Mouse (Mus musculus) small intestine, adult 2 months (tissue): ENCODE results near the gene Sos1. TPM values are rescaled to one million over a fixed set of nuclear protein-coding genes. Genes with fewer than 3 reads are reported as not detected.

Experiments used
- H3K27ac ChIP-seq: fragments of 200-500 bp; 2 replicates; pipeline ENCODE4 v1.5.1; 2012; ENCODE audit warnings: low read depth, low read length, control low read depth, inconsistent platforms; ENCODE audit not compliant: insufficient read depth
- H3K27me3 ChIP-seq: fragments of 200-500 bp; 2 replicates; pipeline ENCODE4 v1.6.1; 2012; ENCODE audit warnings: mild to moderate bottlenecking, moderate library complexity, low read length, inconsistent platforms; ENCODE audit not compliant: control insufficient read depth, insufficient read depth
- H3K36me3 ChIP-seq: fragments of 200-500 bp; 2 replicates; pipeline ENCODE4 v1.6.1; 2012; ENCODE audit warnings: mild to moderate bottlenecking, low read length, control low read depth, inconsistent platforms; ENCODE audit not compliant: control insufficient read depth, insufficient read depth
- H3K4me1 ChIP-seq: fragments of 200-500 bp; 2 replicates; pipeline ENCODE4 v1.6.1; 2012; ENCODE audit warnings: low read length, inconsistent platforms, mixed read lengths; ENCODE audit not compliant: control insufficient read depth, insufficient read depth, insufficient read length
- H3K4me3 ChIP-seq: fragments of 200-500 bp; 2 replicates; pipeline ENCODE4 v1.5.1; 2012; ENCODE audit warnings: low read depth, mild to moderate bottlenecking, control low read depth, inconsistent platforms, low read length, moderate library complexity
- CTCF ChIP-seq: fragments of 200-500 bp; IDR thresholded peaks from 2 replicates; pipeline ENCODE4 v1.5.1; 2012; ENCODE audit warnings: low read depth, mild to moderate bottlenecking, control low read depth, inconsistent platforms, low read length, moderate library complexity, mixed read lengths; ENCODE audit not compliant: insufficient replicate concordance, insufficient read length; ENCODE audit errors: extremely low read depth
- POLR2A ChIP-seq: fragments of 200-500 bp; IDR thresholded peaks from 2 replicates; pipeline ENCODE4 v1.6.1; 2012; ENCODE audit warnings: low read depth, mild to moderate bottlenecking, control low read depth, inconsistent platforms, low read length, moderate library complexity
- WGBS: fragments of 180-500 bp; shearing (Covaris S2); methylation state at CpG from one replicate; pipeline ENCODE4 v1.1.7; 2018; 5-methylcytosine and 5-hydroxymethylcytosine counted together
- polyA plus RNA-seq: library from polyadenylated mRNA; depleted of rRNA; stranded (reverse); fragments of >200 nt; gene quantifications from 2 replicates; pipeline ENCODE4 v1.2.3, GENCODE M21; 2012

Gene Sos1
- polyA plus RNA-seq, 1 experiment: 2.1 TPM

DNA sequence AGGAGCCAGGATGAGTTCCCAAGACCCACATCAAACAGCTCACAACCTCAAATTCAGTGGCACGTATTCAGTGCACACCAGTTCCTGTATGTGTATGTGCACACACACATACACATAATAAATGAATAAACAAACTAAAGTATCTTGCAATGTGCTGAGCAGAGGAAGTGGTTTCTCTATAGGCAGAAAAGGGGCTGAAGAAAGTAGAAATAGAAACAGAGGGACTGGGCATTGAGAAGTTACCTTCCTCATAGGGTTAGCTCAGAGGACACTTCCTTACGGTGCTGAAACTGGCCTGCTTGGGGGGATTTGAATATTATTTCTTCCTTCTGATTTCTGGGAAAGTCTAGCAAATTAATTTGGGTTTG, 21.5 kb upstream of the Sos1 start:
- no peak for TF ChIP-seq CTCF
- no peak for TF ChIP-seq POLR2A
- Histone ChIP-seq H3K4me3 (no peak overlapping the region), H3K27me3 (no peaks in the 10 kb centered on the region), H3K4me1 (peaks cover 5% of the 10 kb centered on the region), H3K36me3 (no peaks in the 10 kb centered on the region), H3K27ac (no peak overlapping the region)
- 72% methylated on average over 2 of the region's 2 CpGs for WGBS

DNA sequence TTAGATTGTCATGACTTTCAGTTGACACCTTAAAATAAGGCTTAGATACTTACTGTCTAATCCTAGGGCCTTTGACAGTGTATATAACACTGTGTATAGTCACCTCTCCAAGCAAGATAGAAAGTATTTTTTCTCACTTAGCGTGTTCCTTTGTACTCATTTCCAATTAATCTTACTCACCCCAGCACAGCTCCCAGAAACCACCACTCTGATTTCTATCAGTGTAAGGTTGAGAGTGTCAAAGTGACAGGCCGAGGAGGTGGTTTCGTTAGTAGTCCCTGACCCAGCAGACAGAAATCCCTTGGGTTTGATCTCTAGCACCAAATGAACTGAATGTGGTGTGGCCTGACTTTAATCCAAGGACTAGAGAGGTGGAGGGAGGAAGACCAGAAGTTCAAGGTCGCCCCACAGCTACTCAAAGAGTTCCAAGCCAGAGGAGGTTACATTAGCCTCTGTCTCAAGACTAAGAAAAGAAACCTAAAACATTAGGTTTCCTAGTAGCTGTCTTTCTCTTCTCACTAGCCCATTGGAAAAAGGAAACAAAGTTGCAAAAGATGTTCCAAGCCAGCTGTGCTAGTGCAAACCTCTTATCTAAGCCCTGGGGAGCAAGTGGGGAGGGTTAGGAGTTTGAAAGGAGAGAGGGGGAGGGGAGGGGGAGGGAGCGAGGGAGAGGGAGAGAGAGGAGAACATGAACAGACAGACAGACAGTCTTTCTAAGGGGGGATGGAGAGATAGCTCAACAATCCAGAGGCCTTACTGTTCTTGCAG, 21.0 kb upstream of the Sos1 start:
- H3K4me1 ChIP-seq: peaks cover 3% of the 10 kb centered on the region; the same call in 1 of the 2 replicates
- no peak overlapping the region; the same call in 1 of the 2 replicates for H3K27ac ChIP-seq
- no peaks in the 10 kb centered on the region for H3K27me3 ChIP-seq
- TF ChIP-seq CTCF: no peak
- no peak for TF ChIP-seq POLR2A
- WGBS: 74% methylated on average over 5 of the region's 5 CpGs
- H3K4me3 ChIP-seq: no peak overlapping the region
- no peaks in the 10 kb centered on the region for H3K36me3 ChIP-seq

DNA sequence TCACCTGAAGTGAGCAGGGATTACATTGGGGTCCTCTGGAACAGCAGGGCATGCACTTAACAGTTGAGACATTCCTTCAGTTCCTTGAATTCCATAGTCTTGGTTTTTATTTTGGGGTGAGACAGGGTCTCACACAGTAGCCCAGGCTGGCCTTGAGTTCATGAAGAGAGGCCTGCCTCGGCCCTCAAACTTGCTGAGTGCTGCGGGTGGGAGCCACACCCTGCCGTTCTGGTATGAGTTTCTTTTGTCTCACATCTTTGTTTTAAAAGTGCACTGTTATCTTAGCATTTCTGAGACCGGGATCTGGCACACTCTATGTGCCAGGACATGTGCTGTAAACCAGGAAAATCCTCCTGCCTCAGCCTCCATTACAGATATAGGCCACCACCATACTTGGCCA, 19.8 kb upstream of the Sos1 start:
- WGBS: 71% methylated on average over 4 of the region's 4 CpGs
- TF ChIP-seq CTCF (no peak), POLR2A (no peak)
- H3K27ac ChIP-seq: no peak overlapping the region
- no peaks in the 10 kb centered on the region for H3K4me1 ChIP-seq
- no peaks in the 10 kb centered on the region for H3K27me3 ChIP-seq
- no peaks in the 10 kb centered on the region for H3K36me3 ChIP-seq
- H3K4me3 ChIP-seq: no peak overlapping the region

DNA sequence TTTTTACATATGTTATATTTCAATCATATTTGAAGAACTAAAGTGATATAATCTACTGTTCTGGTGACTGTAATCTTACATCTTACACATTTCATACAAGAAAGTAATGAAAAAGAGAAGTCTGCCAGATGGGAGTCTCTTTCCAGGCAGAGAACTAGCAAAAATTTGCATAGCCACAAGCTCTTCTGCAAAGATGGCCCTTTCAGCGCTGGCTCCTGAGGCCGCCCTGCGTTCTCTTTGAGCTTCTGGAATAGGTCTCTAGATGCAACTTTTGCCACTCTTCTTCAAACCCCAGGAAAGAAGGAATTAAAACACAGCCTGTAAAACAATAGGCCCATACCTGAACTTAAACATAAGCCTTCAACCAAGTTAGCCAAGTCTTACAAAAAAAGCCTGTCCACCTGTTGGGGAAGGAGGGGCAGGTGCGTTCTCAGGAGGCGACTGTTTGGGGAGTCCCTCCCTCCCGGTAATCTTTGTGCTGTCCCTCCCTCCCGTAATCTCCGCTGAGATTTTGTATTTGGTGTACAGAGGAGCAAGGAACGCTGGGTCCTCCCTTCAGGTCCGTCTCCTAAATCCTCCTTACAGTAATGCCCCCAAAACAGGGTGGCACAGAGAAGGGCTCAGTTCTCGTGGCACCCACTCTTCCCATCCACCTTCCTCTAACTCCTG, 18.5 kb upstream of the Sos1 start:
- H3K27ac ChIP-seq: no peak overlapping the region
- no peaks in the 10 kb centered on the region for H3K27me3 ChIP-seq
- no peaks in the 10 kb centered on the region for H3K4me1 ChIP-seq
- H3K4me3 ChIP-seq: peak overlapping the region; percentile 14; the same call in 1 of the 2 replicates
- 52% methylated on average over 11 of the region's 11 CpGs for WGBS
- no peaks in the 10 kb centered on the region for H3K36me3 ChIP-seq
- TF ChIP-seq POLR2A: no peak
- TF ChIP-seq CTCF: no peak

DNA sequence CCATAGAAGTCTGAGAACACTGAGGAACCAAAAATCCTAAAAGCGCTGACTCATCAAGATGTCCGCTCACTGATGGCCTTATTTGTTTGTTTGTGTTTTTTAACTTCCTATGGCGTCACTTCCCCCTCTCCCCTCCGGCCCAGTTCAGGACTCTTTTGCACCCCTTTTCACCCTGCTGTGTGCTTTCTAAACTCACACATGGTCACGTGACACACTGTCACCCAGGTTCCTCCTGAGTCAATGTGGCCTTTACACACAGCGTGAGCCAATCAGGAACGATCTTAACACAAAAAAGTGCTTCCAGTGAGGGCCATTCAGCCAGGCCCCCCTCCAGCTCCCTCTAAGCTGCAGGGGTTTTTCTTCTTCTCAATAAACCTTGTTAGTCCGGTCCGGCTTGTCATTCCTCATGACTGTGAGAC, 16.9 kb upstream of the Sos1 start:
- Histone ChIP-seq H3K27ac (no peak overlapping the region), H3K4me3 (no peak overlapping the region), H3K27me3 (no peaks in the 10 kb centered on the region), H3K4me1 (no peaks in the 10 kb centered on the region), H3K36me3 (no peaks in the 10 kb centered on the region)
- TF ChIP-seq POLR2A (no peak), CTCF (no peak)
- WGBS: 85% methylated on average over 9 of the region's 9 CpGs

DNA sequence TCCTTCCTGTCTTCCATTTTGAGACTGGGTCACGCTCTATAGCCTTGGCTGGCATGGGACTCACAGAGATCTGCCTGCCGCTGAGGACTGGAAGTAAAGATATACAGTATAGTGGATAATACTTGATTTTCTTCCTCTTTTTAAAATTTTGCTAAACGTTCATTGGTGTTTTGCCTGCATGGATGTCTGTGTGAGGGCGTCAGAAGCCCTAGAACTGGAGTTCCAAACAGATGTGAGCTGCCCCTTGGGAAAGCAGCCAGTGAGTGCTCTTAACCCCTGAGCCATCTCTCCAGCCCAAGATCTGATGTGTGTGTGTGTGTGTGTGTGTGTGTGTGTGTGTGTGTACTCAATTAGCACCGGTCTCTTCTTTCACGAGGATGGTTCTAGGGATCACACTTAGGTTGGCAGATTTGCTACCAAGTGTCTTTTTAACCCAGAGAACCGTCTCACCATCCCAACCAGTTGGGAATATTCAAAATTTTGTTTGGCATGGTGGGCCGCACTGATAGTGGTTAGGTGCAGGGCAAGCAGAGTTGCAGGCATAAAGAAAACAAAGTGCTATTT, 16.4 kb upstream of the Sos1 start:
- no peak overlapping the region for H3K4me3 ChIP-seq
- no peaks in the 10 kb centered on the region for H3K4me1 ChIP-seq
- H3K36me3 ChIP-seq: no peaks in the 10 kb centered on the region
- TF ChIP-seq CTCF: no peak
- WGBS: 85% methylated on average over 8 of the region's 8 CpGs
- no peak overlapping the region for H3K27ac ChIP-seq
- H3K27me3 ChIP-seq: no peaks in the 10 kb centered on the region

DNA sequence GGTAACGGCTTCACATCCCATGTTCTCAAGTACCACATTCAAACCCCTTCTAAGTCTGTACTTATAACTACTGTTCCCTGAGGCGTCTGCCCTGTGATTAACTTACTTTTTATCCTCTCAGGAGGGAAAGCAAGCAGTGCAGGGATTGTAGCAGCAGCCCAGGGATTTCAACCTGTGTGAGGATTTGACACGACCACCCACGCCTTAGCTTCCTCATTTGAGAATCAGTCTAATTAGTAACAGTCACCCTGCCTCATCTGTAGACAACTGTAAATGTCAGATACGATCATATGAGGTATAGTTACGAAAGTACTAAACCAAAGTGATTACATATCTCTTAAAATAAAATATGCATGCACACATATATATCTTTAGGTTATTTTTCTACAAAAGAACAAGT, 15.9 kb upstream of the Sos1 start:
- 80% methylated on average over 6 of the region's 6 CpGs for WGBS
- H3K36me3 ChIP-seq: no peaks in the 10 kb centered on the region

More for the DNA sequence above, 15.9 kb upstream of the Sos1 start:
- Histone ChIP-seq H3K27me3 (no peaks in the 10 kb centered on the region), H3K4me3 (no peak overlapping the region), H3K4me1 (no peaks in the 10 kb centered on the region), H3K27ac (no peak overlapping the region)
- TF ChIP-seq POLR2A: no peak
- no peak for TF ChIP-seq CTCF
